Comparison of ENCODE assay signal across 8 mouse cellular contexts in the genomic region with DNA sequence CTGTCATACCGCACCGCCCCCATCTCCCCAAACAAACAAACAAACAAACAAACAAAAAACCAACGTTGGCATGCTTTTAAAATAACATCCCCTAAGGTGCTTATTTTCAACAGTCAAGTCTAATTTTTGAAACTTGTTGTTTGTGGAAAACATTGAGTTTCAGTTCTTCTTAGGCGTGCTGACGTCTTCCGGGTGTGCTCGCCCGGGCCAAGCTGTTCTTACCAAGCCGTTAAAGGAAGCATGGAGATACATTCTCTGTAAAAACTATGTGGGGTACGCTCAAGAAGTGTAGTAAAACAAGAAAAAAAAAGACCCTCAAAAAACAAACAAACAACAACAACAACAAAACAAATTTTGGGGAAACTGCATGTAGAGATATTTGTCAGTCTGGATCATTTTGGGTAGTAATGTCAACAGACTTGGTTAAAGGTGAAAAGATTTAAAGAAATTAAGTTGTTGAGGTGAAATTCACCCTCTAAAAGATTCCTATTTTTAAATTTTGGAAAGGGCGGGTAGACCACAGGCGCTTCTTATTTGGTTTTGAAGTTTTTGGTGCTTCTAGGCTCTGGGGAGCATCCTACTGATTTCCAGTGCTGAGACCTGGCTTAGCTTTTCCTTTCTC. TPM values are rescaled to one million over a fixed set of nuclear protein-coding genes. Genes with fewer than 3 reads are reported as not detected.
DNase-seq lines count a peak whose midpoint lies in the region; ATAC-seq lines count a peak whose summit lies in the region.

No protein-coding gene starts in this region.

- H3K9ac ChIP-seq in kidney, embryonic 15.5 days = peak overlapping the region; percentile 43
- no peak overlapping the region; the same call in 1 of the 2 replicates for H3K9ac ChIP-seq in midbrain, embryonic 15.5 days

- no peaks in the 10 kb centered on the region for H3K9me3 ChIP-seq in kidney, embryonic 15.5 days (replicated peaks)
- H3K9me3 ChIP-seq in midbrain, embryonic 15.5 days = no peaks in the 10 kb centered on the region

- H3K27me3 ChIP-seq in kidney, embryonic 15.5 days = peaks cover 9% of the 10 kb centered on the region; the same call in 1 of the 2 replicates
- H3K27me3 ChIP-seq in midbrain, embryonic 15.5 days (replicated peaks) = peaks cover 4% of the 10 kb centered on the region; the same call in 1 of the 2 replicates

- WGBS in kidney, embryonic 15.5 days = 77% methylated on average over 12 of the region's 12 CpGs
- WGBS in midbrain, embryonic 15.5 days = 73% methylated on average over 12 of the region's 12 CpGs

- peak overlapping the region; percentile 72 for H3K4me2 ChIP-seq in kidney, embryonic 15.5 days
- peak overlapping the region; percentile 71 for H3K4me2 ChIP-seq in midbrain, embryonic 15.5 days

- H3K27ac ChIP-seq in kidney, embryonic 15.5 days = no peak overlapping the region
- H3K27ac ChIP-seq in brown adipose tissue, adult 24 weeks (replicated peaks; ENCODE audit: low read depth, low read length) = peak overlapping the region; percentile 81
- peak overlapping the region; percentile 70 for H3K27ac ChIP-seq in midbrain, embryonic 15.5 days

- no peaks in the 10 kb centered on the region for H3K36me3 ChIP-seq in kidney, embryonic 15.5 days
- H3K36me3 ChIP-seq in midbrain, embryonic 15.5 days (replicated peaks) = no peaks in the 10 kb centered on the region

- no peak for DNase-seq in kidney, postnatal 10 days
- DNase-seq in induced T-regulatory cell, adult 2 months (ENCODE audit: low read depth) = peak; percentile 70
- DNase-seq in urinary bladder, adult 18-20 months (ENCODE audit: low spot score in 2 of 2) = no peak
- DNase-seq in urinary bladder, postnatal 25 days (ENCODE audit: low spot score) = no peak

- H3K4me1 ChIP-seq in kidney, embryonic 15.5 days = peaks cover 11% of the 10 kb centered on the region
- H3K4me1 ChIP-seq in brown adipose tissue, adult 24 weeks (ENCODE audit: control insufficient read depth, insufficient read depth, insufficient read length, low read length) = no peaks in the 10 kb centered on the region
- H3K4me1 ChIP-seq in midbrain, embryonic 15.5 days = peaks cover 10% of the 10 kb centered on the region

- H3K4me3 ChIP-seq in kidney, embryonic 15.5 days (replicated peaks) = peak overlapping the region; percentile 40
- H3K4me3 ChIP-seq in brown adipose tissue, adult 24 weeks (ENCODE audit: insufficient read depth, low read depth, low read length) = no peak overlapping the region
- peak overlapping the region; percentile 31 for H3K4me3 ChIP-seq in midbrain, embryonic 15.5 days

- no peak for ATAC-seq in kidney, embryonic 15.5 days (replicated peaks; ENCODE audit: low FRiP score)
- no peak for ATAC-seq in midbrain, embryonic 15.5 days (replicated peaks)
- no peak for ATAC-seq in erythroblast, adult 5-6 weeks (replicated peaks; ENCODE audit: low FRiP score, poor library complexity, severe bottlenecking)

RNA-seq across cellular contexts. Expression of a gene that starts 23.4 kb away (rescaled TPM):
- polyA plus RNA-seq in kidney, embryonic 15.5 days (2015; fragmentation: Nextera tagmentation; extraction: Ambion mirVana) = 43.5 and 44.2 TPM in 2 replicates
- polyA plus RNA-seq in brown adipose tissue, adult 24 weeks (2012; ENCODE audit: insufficient read depth, insufficient read length, missing spikeins) = 8.8 and 13.9 TPM in 2 replicates
- 59.3 and 63.1 TPM in 2 replicates for polyA plus RNA-seq in midbrain, embryonic 15.5 days (2015; fragmentation: Nextera tagmentation; extraction: Ambion mirVana)
- 6.7 and 10.8 TPM in 2 replicates for total RNA-seq in erythroblast, adult 5-6 weeks (2015; ENCODE audit: low replicate concordance)
- 8.2 and 10.1 TPM in 2 replicates for total RNA-seq in erythroblast, adult 5-6 weeks (2017; ENCODE audit: low replicate concordance)

RNA-seq across cellular contexts. Expression of a gene that starts 43.3 kb away (rescaled TPM):
- 247 and 264 TPM in 2 replicates for polyA plus RNA-seq in kidney, embryonic 15.5 days (2015; fragmentation: Nextera tagmentation; extraction: Ambion mirVana)
- polyA plus RNA-seq in brown adipose tissue, adult 24 weeks (2012; ENCODE audit: insufficient read depth, insufficient read length, missing spikeins) = 78.5 and 88.8 TPM in 2 replicates
- polyA plus RNA-seq in midbrain, embryonic 15.5 days (2015; fragmentation: Nextera tagmentation; extraction: Ambion mirVana) = 116 and 123 TPM in 2 replicates
- 37.6 and 46.3 TPM in 2 replicates for total RNA-seq in erythroblast, adult 5-6 weeks (2015; ENCODE audit: low replicate concordance)
- total RNA-seq in erythroblast, adult 5-6 weeks (2017; ENCODE audit: low replicate concordance) = 212 and 278 TPM in 2 replicates
